Mouse (Mus musculus): ENCODE measurements at regions not wholly inside any gene's neighbourhood (a gene's known extent, or its start where the extent isn't known, plus 50 kb on each side); places are given as distances from the start of the nearest gene placed in this dataset.

- no peak overlapping the region for H3K9ac ChIP-seq
- H3K27me3 ChIP-seq: no peaks in the 10 kb centered on the region
- H3K4me3 ChIP-seq: no peak overlapping the region
- no peaks in the 10 kb centered on the region for H3K9me3 ChIP-seq
- no peaks in the 10 kb centered on the region for H3K36me3 ChIP-seq
- no peak for ATAC-seq (ENCODE audit: low FRiP score, low read depth)
- peaks cover 18% of the 10 kb centered on the region for H3K4me1 ChIP-seq (replicated peaks)
- 67% methylated on average over 27 of the region's 27 CpGs for WGBS
- H3K27ac ChIP-seq (replicated peaks): no peak overlapping the region
- peak overlapping the region; percentile 1; the same call in 1 of the 2 replicates for H3K4me2 ChIP-seq
These were observed 383.5 kb downstream of the Mtx2 start for GRCm38 (mm10) chr2:75208821-75209758.

- Histone ChIP-seq H3K9ac (no peak overlapping the region), H3K4me2 (no peak overlapping the region), H3K36me3 (no peaks in the 10 kb centered on the region), H3K4me3 (no peak overlapping the region), H3K27me3 (no peaks in the 10 kb centered on the region), H3K9me3 (no peaks in the 10 kb centered on the region), H3K27ac (replicated peaks) (no peak overlapping the region), H3K4me1 (replicated peaks) (peaks cover 18% of the 10 kb centered on the region)
- WGBS: 57% methylated on average over 17 of the region's 17 CpGs
- ATAC-seq (ENCODE audit: low FRiP score, low read depth): peak; percentile 59; the same call in 1 of the 2 replicates
These were observed 384.4 kb downstream of the Mtx2 start for GRCm38 (mm10) chr2:75209790-75210583.

GRCm38 (mm10) chr2:75216931-75217330 lies 391.3 kb downstream of the Mtx2 start:
- 93% methylated on average over 5 of the region's 5 CpGs for WGBS
- Histone ChIP-seq H3K9me3 (no peaks in the 10 kb centered on the region), H3K27me3 (no peaks in the 10 kb centered on the region), H3K4me2 (no peak overlapping the region), H3K9ac (no peak overlapping the region), H3K4me3 (no peak overlapping the region), H3K27ac (replicated peaks) (no peak overlapping the region), H3K36me3 (no peaks in the 10 kb centered on the region), H3K4me1 (replicated peaks) (peaks cover 11% of the 10 kb centered on the region)
- ATAC-seq (ENCODE audit: low FRiP score, low read depth): no peak

GRCm38 (mm10) chr2:75220775-75221359 lies 395.3 kb downstream of the Mtx2 start:
- no peaks in the 10 kb centered on the region for H3K36me3 ChIP-seq
- peaks cover 15% of the 10 kb centered on the region for H3K4me1 ChIP-seq (replicated peaks)
- H3K4me2 ChIP-seq: no peak overlapping the region
- ATAC-seq (ENCODE audit: low FRiP score, low read depth): no peak
- no peak overlapping the region for H3K27ac ChIP-seq (replicated peaks)
- WGBS: 34% methylated on average over 8 of the region's 8 CpGs
- H3K9me3 ChIP-seq: no peaks in the 10 kb centered on the region
- no peak overlapping the region for H3K9ac ChIP-seq
- no peaks in the 10 kb centered on the region for H3K27me3 ChIP-seq
- no peak overlapping the region for H3K4me3 ChIP-seq

- H3K36me3 ChIP-seq: no peaks in the 10 kb centered on the region
- ATAC-seq (ENCODE audit: low FRiP score, low read depth): peak; percentile 68; the same call in 1 of the 2 replicates
- no peak overlapping the region for H3K9ac ChIP-seq
- no peaks in the 10 kb centered on the region for H3K27me3 ChIP-seq
- no peak overlapping the region for H3K4me2 ChIP-seq
- H3K9me3 ChIP-seq: no peaks in the 10 kb centered on the region
- H3K4me3 ChIP-seq: no peak overlapping the region
- WGBS: 53% methylated on average over 5 of the region's 5 CpGs
- H3K27ac ChIP-seq (replicated peaks): no peak overlapping the region
- H3K4me1 ChIP-seq (replicated peaks): peaks cover 15% of the 10 kb centered on the region
These were observed 398.8 kb downstream of the Mtx2 start for GRCm38 (mm10) chr2:75224443-75224842.

- no peak overlapping the region for H3K27ac ChIP-seq (replicated peaks)
- H3K27me3 ChIP-seq: no peaks in the 10 kb centered on the region
- 88% methylated on average over 1 of the region's 1 CpGs for WGBS
- no peak overlapping the region for H3K4me2 ChIP-seq
- H3K4me1 ChIP-seq (replicated peaks): peaks cover 21% of the 10 kb centered on the region
- no peaks in the 10 kb centered on the region for H3K36me3 ChIP-seq
- no peaks in the 10 kb centered on the region for H3K9me3 ChIP-seq
- no peak overlapping the region for H3K9ac ChIP-seq
- H3K4me3 ChIP-seq: no peak overlapping the region
- ATAC-seq (ENCODE audit: low FRiP score, low read depth): no peak
These were observed 415.4 kb downstream of the Mtx2 start for GRCm38 (mm10) chr2:75240976-75241375.

GRCm38 (mm10) chr2:75244311-75245033 lies 414.6 kb upstream of the Hnrnpa3 start:
- Histone ChIP-seq H3K4me1 (replicated peaks) (peaks cover 29% of the 10 kb centered on the region), H3K9me3 (no peaks in the 10 kb centered on the region), H3K27ac (replicated peaks) (peak overlapping the region; percentile 54), H3K27me3 (no peaks in the 10 kb centered on the region), H3K9ac (no peak overlapping the region), H3K4me2 (no peak overlapping the region), H3K36me3 (no peaks in the 10 kb centered on the region), H3K4me3 (no peak overlapping the region)
- WGBS: 27% methylated on average over 17 of the region's 17 CpGs
- ATAC-seq (ENCODE audit: low FRiP score, low read depth): peak; percentile 70

GRCm38 (mm10) chr2:75245256-75245655 lies 413.8 kb upstream of the Hnrnpa3 start:
- ATAC-seq (ENCODE audit: low FRiP score, low read depth): no peak

GRCm38 (mm10) chr2:75245662-75246061 lies 413.4 kb upstream of the Hnrnpa3 start:
- WGBS: 39% methylated on average over 5 of the region's 5 CpGs

More at GRCm38 (mm10) chr2:75245256-75245655, 413.8 kb upstream of the Hnrnpa3 start:
- H3K4me2 ChIP-seq: no peak overlapping the region
- no peak overlapping the region for H3K9ac ChIP-seq
- peak overlapping the region; percentile 54 for H3K27ac ChIP-seq (replicated peaks)
- peaks cover 29% of the 10 kb centered on the region for H3K4me1 ChIP-seq (replicated peaks)
- H3K36me3 ChIP-seq: no peaks in the 10 kb centered on the region
- no peaks in the 10 kb centered on the region for H3K27me3 ChIP-seq
- no peaks in the 10 kb centered on the region for H3K9me3 ChIP-seq
- no peak overlapping the region for H3K4me3 ChIP-seq
- 40% methylated on average over 6 of the region's 6 CpGs for WGBS

GRCm38 (mm10) chr2:75246082-75246743 lies 412.8 kb upstream of the Hnrnpa3 start:
- peak; percentile 77 for ATAC-seq (ENCODE audit: low FRiP score, low read depth)
- H3K4me1 ChIP-seq (replicated peaks): peaks cover 29% of the 10 kb centered on the region
- H3K36me3 ChIP-seq: no peaks in the 10 kb centered on the region
- H3K27ac ChIP-seq (replicated peaks): peak overlapping the region; percentile 70
- H3K27me3 ChIP-seq: no peaks in the 10 kb centered on the region
- no peaks in the 10 kb centered on the region for H3K9me3 ChIP-seq
- 0 out of 2 replicates have a peak overlapping the region, but pooled peaks have one; percentile 7 for H3K4me3 ChIP-seq
- no peak overlapping the region for H3K9ac ChIP-seq
- 9% methylated on average over 12 of the region's 12 CpGs for WGBS
- H3K4me2 ChIP-seq: peak overlapping the region; percentile 44

More at GRCm38 (mm10) chr2:75245662-75246061, 413.4 kb upstream of the Hnrnpa3 start:
- Histone ChIP-seq H3K4me3 (no peak overlapping the region), H3K9ac (no peak overlapping the region), H3K27me3 (no peaks in the 10 kb centered on the region), H3K4me2 (peak overlapping the region; percentile 44), H3K36me3 (no peaks in the 10 kb centered on the region), H3K9me3 (no peaks in the 10 kb centered on the region), H3K27ac (replicated peaks) (peak overlapping the region; percentile 70), H3K4me1 (replicated peaks) (peaks cover 29% of the 10 kb centered on the region)
- ATAC-seq (ENCODE audit: low FRiP score, low read depth): no peak

GRCm38 (mm10) chr2:75248251-75248650 lies 410.8 kb upstream of the Hnrnpa3 start:
- Histone ChIP-seq H3K27me3 (no peaks in the 10 kb centered on the region), H3K27ac (replicated peaks) (no peak overlapping the region), H3K4me1 (replicated peaks) (peaks cover 34% of the 10 kb centered on the region), H3K36me3 (no peaks in the 10 kb centered on the region), H3K4me3 (no peak overlapping the region), H3K4me2 (no peak overlapping the region), H3K9me3 (no peaks in the 10 kb centered on the region), H3K9ac (no peak overlapping the region)
- no peak for ATAC-seq (ENCODE audit: low FRiP score, low read depth)
- WGBS: 28% methylated on average over 5 of the region's 5 CpGs

All from hindbrain, embryonic 15.5 days (tissue).